Mouse (Mus musculus) lung, adult 18-20 months (tissue): ENCODE measurements around the gene Pak7.
A peak's percentile ranks its signal among the peaks of the same experiment; 100 is the strongest.

Source experiments
- DNase-seq, 2 experiments: peaks; one replicate each; pipeline ENCODE4 v3.0.0; 2022; ENCODE audit warnings: mixed read lengths in 2 of 2

Pak7 gene

GRCm38 (mm10) chr2:136149530-136149929 is 238.2 kb downstream of the Pak7 start:
- peak in 1 of 2 experiments; percentile 2 for DNase-seq

GRCm38 (mm10) chr2:136148999-136149398 is 238.8 kb downstream of the Pak7 start:
- peak; percentile 36 to 60 for DNase-seq

DNA sequence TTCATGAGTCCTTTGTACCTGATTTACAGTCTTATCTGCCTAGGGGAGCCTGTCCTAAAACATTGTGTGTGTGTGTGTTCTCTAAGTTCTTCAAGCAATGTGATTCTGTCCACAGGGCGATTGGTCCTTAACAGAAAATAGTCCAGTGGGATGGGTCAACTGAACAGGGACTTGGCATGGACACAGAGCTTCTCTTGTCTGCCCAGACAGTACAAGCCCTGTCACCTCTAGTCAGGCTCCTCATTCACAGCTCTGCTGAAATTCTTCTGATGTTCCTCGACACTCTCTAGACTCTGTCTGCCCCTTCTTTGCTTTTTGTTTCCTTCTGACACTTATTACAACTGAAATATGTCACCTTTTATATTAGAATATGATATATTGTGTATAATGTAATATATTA is 247.0 kb downstream of the Pak7 start:
- DNase-seq: no peak

- DNase-seq: no peak
These were observed 248.4 kb downstream of the Pak7 start for GRCm38 (mm10) chr2:136139159-136140069.

DNA sequence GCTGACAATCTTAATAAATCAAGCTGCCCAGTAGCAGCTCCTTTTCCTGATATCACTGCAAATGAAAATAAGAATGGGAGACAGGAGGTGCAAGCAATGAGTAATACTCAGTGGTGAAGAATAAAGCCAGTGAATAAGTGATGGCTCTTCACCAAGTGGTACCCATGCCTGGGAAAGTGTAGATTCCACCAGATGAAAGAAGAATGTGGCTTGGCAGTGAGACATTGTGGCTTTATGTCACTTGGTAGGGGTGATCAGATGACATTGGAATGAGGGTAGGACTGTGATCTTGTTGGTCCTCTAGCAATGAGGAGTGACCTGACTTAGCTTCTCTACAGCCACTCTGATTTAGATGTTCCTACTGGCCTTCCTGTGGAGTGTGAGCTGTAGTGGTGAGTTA is 249.3 kb downstream of the Pak7 start:
- DNase-seq: no peak

- no peak for DNase-seq
These were observed 265.9 kb downstream of the Pak7 start for GRCm38 (mm10) chr2:136121867-136122266.

GRCm38 (mm10) chr2:136118006-136118405 is 269.8 kb downstream of the Pak7 start:
- DNase-seq: no peak

DNA sequence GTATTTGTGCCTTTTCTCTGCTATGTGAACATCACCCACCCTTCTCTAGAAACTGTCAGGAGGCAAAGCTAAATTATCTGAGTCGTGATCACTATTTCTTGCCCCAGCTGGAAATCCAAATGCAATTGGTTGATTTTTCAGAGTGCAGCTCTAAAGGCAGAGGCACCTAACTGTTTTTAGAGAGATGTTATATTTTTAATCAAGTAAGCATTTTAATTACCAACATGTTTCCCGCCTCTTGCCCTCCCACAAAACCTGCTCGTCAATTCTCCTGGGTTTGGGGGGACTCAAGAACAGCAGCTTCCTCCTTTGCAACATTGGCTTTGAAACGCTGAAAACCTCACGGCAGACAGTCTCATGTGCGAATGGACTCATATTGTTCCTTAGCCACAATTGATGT is 274.4 kb downstream of the Pak7 start:
- no peak for DNase-seq

GRCm38 (mm10) chr2:136109038-136109363 is 278.8 kb downstream of the Pak7 start:
- no peak for DNase-seq

- no peak for DNase-seq
These were observed 279.4 kb downstream of the Pak7 start for GRCm38 (mm10) chr2:136108124-136109037.

DNA sequence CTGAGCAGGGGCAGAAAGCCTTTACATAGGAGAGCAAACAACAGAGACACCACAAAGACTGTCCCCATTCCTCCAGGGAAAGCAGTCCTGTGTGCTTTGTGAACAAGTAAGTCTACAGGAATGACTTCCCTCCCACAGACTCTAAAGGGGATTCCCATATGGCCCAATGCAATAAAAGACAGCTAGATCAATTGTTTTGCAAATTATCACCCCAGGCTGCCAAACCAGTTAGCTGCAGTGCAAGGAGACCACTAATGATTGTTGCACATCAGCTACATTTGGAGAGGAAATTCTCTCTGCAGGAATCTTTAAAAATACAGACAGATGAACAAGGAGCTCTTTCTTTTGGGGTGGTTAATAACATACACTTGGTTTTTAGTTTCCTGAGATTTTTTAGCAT is 280.2 kb downstream of the Pak7 start:
- no peak for DNase-seq

DNA sequence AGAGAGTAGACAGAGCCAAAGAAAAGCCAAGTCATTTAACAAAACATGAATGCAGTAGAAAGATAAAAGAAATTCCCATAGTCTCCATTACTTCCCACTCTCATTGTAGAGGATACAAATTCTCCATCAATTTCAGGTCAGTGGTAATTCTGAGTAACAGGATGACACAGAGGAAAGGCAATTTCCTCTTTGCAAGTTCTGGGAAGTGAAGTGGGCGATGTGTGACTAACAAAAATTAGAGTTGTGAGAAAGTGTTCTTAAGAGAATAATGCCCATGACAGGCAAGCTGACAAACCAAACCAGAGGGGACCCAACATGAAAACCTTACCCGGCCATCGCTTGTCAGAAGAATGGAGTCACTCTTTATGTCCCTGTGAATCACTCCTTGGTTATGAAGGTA is 290.6 kb downstream of the Pak7 start:
- no peak for DNase-seq

- no peak for DNase-seq
These were observed 291.8 kb downstream of the Pak7 start for GRCm38 (mm10) chr2:136095978-136096377.

DNA sequence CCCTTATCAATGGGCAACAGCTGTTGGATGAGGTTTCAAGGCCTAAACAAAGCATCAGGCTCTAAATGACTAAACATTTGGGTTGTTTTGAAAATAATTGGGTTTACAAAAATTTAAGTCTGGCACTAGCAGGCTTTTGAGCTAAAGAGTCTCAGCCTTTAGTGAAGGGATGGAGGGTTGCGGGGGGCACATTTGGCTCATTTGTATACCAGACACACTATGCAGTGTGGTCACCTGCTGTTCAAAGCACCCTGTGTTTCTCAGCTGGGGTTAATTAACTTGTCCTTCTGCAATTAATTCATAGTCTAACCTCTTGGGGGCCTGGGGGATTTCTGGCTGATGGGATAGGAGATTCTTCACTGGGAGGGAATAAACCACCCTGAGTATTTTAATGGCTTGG is 323.4 kb downstream of the Pak7 start:
- no peak for DNase-seq

GRCm38 (mm10) chr2:136059029-136059669 is 328.6 kb downstream of the Pak7 start:
- DNase-seq: no peak

- no peak for DNase-seq
These were observed 329.4 kb downstream of the Pak7 start for GRCm38 (mm10) chr2:136058398-136058797.

GRCm38 (mm10) chr2:136057861-136058331 is 329.9 kb downstream of the Pak7 start:
- DNase-seq: no peak

DNA sequence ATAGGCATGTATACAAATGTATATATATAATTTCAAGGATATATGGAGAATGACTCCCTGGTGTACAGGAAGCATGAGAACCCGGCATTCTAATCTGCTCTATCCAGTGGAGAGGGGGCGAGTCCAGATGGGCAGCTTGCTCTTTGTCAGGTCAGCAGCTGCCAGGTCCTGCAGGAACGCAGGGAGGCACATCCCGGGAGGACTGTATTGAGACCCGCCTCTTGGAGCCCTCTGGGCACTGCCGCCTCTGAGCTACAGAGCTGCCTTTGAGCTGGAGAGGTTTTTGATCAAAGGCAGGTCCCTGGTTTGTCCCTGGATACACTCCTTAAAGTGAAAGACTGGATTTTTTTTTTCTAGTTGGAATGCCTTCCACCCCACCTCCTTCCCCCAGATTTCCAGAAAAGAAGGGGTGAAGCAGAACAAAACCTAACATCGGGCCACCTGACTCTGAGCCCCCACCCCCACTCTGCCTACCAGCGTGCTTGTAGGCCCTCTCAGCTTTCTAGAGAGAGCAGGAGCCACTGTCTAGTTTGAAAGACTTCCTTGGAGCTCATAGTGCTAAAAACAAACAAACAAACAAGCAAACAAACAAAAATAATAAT is 336.0 kb downstream of the Pak7 start, which contains the start of gene Lamp5:
Gene Lamp5 (plus strand): TSS at position 552 of the 602 bp plus-strand sequence.
- no peak for DNase-seq

GRCm38 (mm10) chr2:136050793-136051615 is 336.8 kb downstream of the Pak7 start:
- DNase-seq: no peak

DNA sequence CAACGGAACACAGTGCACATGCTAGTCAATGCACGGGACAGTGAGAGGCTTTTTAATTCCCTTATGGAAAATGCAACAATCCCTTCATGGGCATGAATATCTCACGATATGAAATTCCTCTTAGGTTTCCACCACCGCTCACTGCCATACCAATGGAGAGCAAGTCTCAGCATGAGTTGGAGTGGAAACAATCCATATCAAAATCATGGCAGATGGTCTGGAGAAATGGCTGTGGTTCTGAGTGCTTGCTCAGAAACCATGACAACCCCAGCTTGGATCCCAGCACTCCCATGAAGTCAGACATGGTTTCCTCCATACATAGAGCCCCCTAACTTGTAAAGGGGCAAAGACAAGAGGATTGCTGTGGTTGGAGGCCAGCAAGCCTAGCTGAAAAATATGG is 339.3 kb downstream of the Pak7 start:
- DNase-seq: no peak
